Mouse (Mus musculus) megakaryocyte, embryonic 14.5 days (primary cell): ENCODE results near the gene Ltbp3.

Source experiments
- FLI1 ChIP-seq: IDR thresholded peaks from 2 replicates; pipeline ENCODE4 v1.6.1; 2012; ENCODE audit warnings: low read length, inconsistent platforms, mixed read lengths
- GATA1 ChIP-seq: IDR thresholded peaks from 3 replicates; pipeline ENCODE4 v1.6.1; 2012; ENCODE audit warnings: mixed read lengths, low read length, inconsistent platforms, borderline replicate concordance

DNA sequence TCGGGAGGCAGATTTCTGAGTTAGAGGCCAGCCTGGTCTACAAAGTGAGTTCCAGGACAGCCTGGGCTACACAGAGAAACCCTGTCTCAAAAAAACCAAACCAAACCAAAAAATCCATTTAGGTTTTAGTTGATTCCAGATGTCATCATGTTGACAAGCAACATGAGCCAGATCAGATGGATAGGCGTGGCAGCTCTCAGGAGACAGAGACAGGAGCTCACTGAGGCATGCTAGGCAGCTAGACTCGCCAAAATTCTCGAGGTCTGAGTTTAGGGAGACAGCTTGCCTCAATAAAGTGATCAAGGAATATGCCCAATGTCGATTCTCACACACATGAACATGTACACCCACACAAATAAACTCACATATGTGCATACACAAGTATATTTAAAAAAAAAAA, 48.4 kb downstream of the Ltbp3 start:
- TF ChIP-seq GATA1 (no peak), FLI1 (no peak)
